Mouse (Mus musculus) lung, embryonic 14.5 days (tissue): Measurements from ENCODE around the gene Fmo1. TPM values are rescaled to one million over a fixed set of nuclear protein-coding genes. Genes with fewer than 3 reads are reported as not detected.

Experiments
- ATAC-seq: fragments of 200-750 bp; cut with Nextera tagmentation; 2 replicates; pipeline ENCODE4 v1.8.0; 2017; ENCODE audit warnings: mild to moderate bottlenecking, moderate TSS enrichment, moderate library complexity; ENCODE audit not compliant: insufficient read depth
- DNase-seq: peaks from one replicate; pipeline ENCODE4 v3.0.0-alpha.2; 2015
- H3K27ac ChIP-seq: fragments of 300-500 bp; sonication (generic); 2 replicates; pipeline ENCODE4 v1.5.1; 2014; ENCODE audit warnings: low read depth, mild to moderate bottlenecking, moderate library complexity
- H3K27me3 ChIP-seq: fragments of 300-500 bp; sonication (generic); 2 replicates; pipeline ENCODE4 v1.6.1; 2014; ENCODE audit warnings: low read length, control low read depth; ENCODE audit not compliant: insufficient read depth
- H3K36me3 ChIP-seq: fragments of 300-500 bp; sonication (generic); 2 replicates; pipeline ENCODE4 v1.6.1; 2014; ENCODE audit warnings: control low read depth; ENCODE audit not compliant: insufficient read depth
- H3K4me1 ChIP-seq: fragments of 300-500 bp; sonication (generic); 2 replicates; pipeline ENCODE4 v1.6.1; 2014; ENCODE audit warnings: antibody characterized with exemption, control low read depth; ENCODE audit not compliant: insufficient read depth
- H3K4me2 ChIP-seq: fragments of 300-500 bp; sonication (generic); 2 replicates; pipeline ENCODE4 v1.6.1; 2014; ENCODE audit warnings: mild to moderate bottlenecking
- H3K4me3 ChIP-seq: fragments of 300-500 bp; sonication (generic); 2 replicates; pipeline ENCODE4 v1.5.1; 2014; ENCODE audit warnings: low read depth, low read length
- H3K9ac ChIP-seq: fragments of 300-500 bp; sonication (generic); 2 replicates; pipeline ENCODE4 v1.6.1; 2014
- H3K9me3 ChIP-seq: fragments of 300-500 bp; sonication (generic); 2 replicates; pipeline ENCODE4 v1.6.1; 2016; ENCODE audit warnings: low read depth, low read length, control low read depth
- CTCF ChIP-seq: IDR thresholded peaks from 2 replicates; pipeline ENCODE4 v1.5.1; 2016; ENCODE audit warnings: antibody characterized with exemption, low read depth
- WGBS: fragments of 180-500 bp; shearing (Covaris S2); extraction: QIAGEN DNeasy Blood & Tissue Kit; methylation state at CpG from one replicate; pipeline ENCODE4 v1.1.7; 2014; 5-methylcytosine and 5-hydroxymethylcytosine counted together
- polyA plus RNA-seq: library from polyadenylated mRNA; unstranded; fragments of >200 nt; fragmentation: Nextera tagmentation; extraction: Ambion mirVana; gene quantifications from 2 replicates; pipeline ENCODE4 v1.2.1, GENCODE M21; 2014

Gene Fmo1
- polyA plus RNA-seq, 1 experiment from 2014 or later, result 3.4 TPM

DNA sequence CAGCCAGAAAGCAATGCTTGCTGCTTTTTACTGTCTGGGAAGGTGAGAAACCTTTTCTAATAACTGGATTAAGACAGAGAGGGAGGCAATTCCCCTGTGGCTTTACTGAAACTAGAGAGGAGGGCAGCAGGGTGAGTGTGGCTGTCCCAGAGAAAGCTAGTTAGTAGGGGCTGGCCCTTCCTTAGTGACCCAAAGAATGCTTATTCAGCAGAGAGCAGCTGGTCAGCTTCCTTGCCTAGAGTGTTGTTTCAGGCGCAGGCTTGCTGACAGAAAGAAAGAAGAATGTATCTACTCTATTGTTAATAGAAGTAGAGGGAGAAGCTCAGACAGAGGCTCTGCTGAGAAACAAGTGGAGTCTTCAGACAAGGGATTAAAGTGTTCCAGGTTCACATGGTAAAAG, 4.1 kb downstream of the Fmo1 start:
- 11% methylated on average over 1 of the region's 1 CpGs for WGBS
- H3K9ac ChIP-seq, result no peak overlapping the region; the same call in 1 of the 2 replicates
- no peak for TF ChIP-seq CTCF
- H3K36me3 ChIP-seq, result no peaks in the 10 kb centered on the region
- ATAC-seq (no peak), DNase-seq (no peak)
- no peaks in the 10 kb centered on the region for H3K4me1 ChIP-seq
- no peak overlapping the region for H3K4me2 ChIP-seq
- H3K27ac ChIP-seq, result no peak overlapping the region
- H3K9me3 ChIP-seq, result no peaks in the 10 kb centered on the region
- no peak overlapping the region for H3K4me3 ChIP-seq
- H3K27me3 ChIP-seq, result no peaks in the 10 kb centered on the region

DNA sequence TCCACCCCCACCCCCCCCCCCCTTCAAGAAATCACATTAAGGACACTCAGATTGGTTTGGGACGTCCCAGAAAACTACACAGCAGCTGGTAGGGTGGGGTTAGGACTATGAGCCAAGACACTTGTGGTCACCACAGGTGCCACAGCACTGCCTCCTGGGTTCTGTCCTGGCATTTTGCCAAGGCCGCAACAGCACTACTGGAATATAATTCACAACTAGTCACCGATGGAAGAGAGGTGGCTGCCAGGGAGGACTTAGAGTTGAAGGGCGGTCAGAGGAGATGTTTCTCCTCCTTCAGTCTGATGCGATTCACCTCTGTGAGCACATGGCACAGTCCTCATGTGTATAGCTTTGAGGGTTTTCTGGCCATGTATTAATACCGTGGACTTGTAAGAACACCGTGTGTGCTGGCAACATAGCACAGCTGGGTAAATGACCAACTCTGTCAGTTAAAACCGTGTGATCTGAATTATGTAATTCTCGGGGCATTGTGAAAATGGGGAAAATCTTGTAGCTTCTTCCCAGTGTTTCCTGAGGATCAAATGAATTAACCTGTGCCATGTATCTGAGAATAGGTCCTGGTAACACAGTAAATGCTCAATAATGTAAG, 6.3 kb downstream of the Fmo1 start:
- no peak overlapping the region for H3K4me3 ChIP-seq
- no peak overlapping the region for H3K27ac ChIP-seq
- ATAC-seq (peak; percentile 42; the same call in 1 of the 2 replicates), DNase-seq (peak; percentile 44)
- no peaks in the 10 kb centered on the region for H3K9me3 ChIP-seq
- no peaks in the 10 kb centered on the region for H3K4me1 ChIP-seq
- no peak overlapping the region for H3K4me2 ChIP-seq
- no peaks in the 10 kb centered on the region for H3K27me3 ChIP-seq
- H3K36me3 ChIP-seq, result no peaks in the 10 kb centered on the region
- no peak for TF ChIP-seq CTCF
- WGBS, result 58% methylated on average over 9 of the region's 9 CpGs
- no peak overlapping the region for H3K9ac ChIP-seq

DNA sequence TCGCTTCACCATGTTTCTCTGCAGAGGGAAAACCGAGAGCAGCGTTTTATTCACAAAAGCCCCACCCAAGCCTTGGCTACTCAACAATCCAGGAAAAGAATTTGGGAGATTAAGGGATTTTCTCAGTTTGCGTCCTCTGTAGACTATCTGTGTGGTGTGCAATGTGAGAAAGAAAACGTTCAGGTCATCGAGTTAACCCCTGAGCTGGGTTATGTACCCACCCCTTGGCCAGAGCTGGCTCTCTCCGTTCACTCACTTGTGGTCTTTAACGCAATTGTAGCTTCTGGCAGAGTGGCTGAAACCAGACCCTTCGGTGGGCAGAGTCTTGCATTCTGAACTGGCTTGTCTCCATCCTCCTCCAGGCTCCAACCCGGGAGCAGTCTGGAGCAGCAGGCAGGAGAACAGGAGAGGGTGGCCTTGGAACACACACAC, 6.8 kb downstream of the Fmo1 start:
- H3K4me2 ChIP-seq, result no peak overlapping the region
- no peaks in the 10 kb centered on the region for H3K36me3 ChIP-seq
- H3K9me3 ChIP-seq, result no peaks in the 10 kb centered on the region
- H3K4me1 ChIP-seq, result no peaks in the 10 kb centered on the region
- ATAC-seq, result peak; percentile 39; the same call in 1 of the 2 replicates
- 49% methylated on average over 10 of the region's 10 CpGs for WGBS
- H3K27me3 ChIP-seq, result no peaks in the 10 kb centered on the region
- DNase-seq, result peak; percentile 23
- H3K4me3 ChIP-seq, result no peak overlapping the region
- TF ChIP-seq CTCF, result no peak
- no peak overlapping the region for H3K9ac ChIP-seq
- H3K27ac ChIP-seq, result no peak overlapping the region

DNA sequence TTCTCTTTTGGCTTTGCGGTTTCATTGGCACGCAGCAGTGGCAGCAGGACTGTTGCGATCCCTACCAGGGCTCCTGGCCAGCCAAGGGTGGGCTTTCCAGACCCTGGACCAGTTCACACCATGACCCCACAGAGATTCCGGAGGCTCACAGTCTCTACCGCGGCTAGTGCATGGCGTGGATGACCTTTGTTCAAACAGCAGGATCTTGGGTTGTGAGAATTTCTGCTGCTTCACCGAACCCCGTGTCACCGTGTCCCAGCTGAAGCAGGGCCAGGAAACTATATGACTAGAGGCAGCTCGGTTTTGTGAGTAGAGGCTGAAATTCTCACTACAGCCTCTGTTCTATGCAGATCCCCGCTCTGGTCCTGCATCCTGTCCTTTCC, 7.7 kb downstream of the Fmo1 start:
- Histone ChIP-seq H3K9ac (no peak overlapping the region), H3K4me3 (no peak overlapping the region), H3K36me3 (no peaks in the 10 kb centered on the region), H3K4me1 (no peaks in the 10 kb centered on the region), H3K27ac (peak overlapping the region; percentile 3; the same call in 1 of the 2 replicates), H3K27me3 (no peaks in the 10 kb centered on the region), H3K4me2 (peak overlapping the region; percentile 16; the same call in 1 of the 2 replicates), H3K9me3 (no peaks in the 10 kb centered on the region)
- no peak for TF ChIP-seq CTCF
- 62% methylated on average over 12 of the region's 12 CpGs for WGBS
- ATAC-seq (no peak), DNase-seq (no peak)

DNA sequence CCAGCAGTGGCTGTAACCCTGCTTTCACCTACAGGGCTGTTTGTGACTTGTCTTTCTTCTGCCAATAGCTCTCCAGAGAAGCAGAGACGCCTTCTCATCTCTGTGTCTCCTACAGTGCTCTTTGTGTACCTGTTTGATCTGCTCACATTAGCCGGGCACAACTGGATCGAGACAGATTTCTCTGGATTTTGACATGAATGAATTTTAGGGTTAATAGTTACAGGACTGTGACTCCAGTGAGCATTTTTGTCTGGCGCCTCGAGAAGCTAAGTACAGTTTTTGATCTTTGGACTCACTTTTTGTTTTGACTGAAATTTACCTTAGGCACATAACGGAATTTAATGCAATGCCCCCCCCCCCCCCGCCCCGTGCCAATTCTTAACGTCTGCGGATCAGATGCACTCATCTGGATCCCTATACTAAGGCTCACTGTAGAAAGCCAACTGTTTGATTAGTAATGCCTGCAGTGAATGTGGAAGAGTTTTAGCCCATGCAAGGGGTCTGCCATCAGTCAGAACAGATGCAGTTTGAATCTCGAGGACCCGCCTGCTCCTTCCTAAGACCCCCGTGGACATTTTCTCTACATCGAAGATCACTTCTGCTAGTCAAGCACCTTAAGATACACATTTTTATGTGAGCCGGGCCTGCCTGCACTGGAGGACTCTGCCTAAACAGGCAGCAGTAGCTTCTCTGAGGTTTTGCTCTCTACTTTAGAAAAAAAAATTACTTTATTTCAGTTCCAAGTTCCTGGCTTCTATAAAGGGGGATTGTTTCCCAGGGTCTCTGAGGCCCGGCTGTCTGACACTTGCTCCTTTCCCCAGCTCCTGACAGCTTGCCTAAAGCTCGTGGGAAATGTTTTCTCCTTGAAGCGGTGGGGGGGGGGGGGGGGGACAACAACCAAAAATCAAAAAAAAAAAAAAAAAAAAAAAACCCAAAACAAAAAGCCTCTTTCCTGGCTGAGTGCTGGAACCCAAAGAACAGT, 8.4 kb downstream of the Fmo1 start:
- 54% methylated on average over 18 of the region's 18 CpGs for WGBS
- ATAC-seq, result no peak
- no peak overlapping the region for H3K27ac ChIP-seq
- no peaks in the 10 kb centered on the region for H3K36me3 ChIP-seq
- DNase-seq, result no peak
- no peak overlapping the region for H3K4me3 ChIP-seq
- no peaks in the 10 kb centered on the region for H3K4me1 ChIP-seq
- no peaks in the 10 kb centered on the region for H3K27me3 ChIP-seq
- H3K4me2 ChIP-seq, result peak overlapping the region; percentile 16; the same call in 1 of the 2 replicates
- no peak overlapping the region for H3K9ac ChIP-seq
- no peaks in the 10 kb centered on the region for H3K9me3 ChIP-seq
- no peak for TF ChIP-seq CTCF

DNA sequence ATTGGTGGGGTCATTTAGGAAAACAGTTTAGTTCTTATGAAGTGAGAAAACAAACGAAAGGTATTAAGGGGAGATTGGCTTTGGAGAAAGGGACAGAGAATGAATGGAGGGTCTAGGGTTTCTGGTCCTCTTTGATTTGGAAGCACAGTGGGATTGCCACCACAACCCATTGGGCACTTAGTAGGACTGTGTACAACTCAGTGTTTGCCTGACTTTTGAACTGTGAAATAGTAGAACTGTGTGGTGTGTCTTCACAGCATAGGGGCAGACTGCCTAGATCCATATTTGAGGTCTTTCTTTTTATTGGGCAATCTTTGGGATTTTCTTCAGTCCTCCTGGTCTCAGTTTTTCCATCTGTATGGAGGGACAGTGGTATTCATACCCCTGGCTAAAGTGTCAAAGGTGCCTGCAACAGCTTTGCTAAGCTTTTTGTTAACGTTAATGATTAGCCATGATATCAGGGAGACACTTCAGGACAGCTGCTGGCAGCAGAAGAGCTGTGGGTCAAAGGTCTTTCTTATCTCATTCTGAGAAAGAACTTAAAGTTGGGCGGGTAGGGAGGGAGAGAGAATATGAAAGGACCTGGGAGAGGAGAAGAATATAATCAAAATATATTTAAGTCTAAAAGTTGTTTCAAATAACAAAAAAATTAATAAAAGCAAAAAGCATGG, 12.5 kb downstream of the Fmo1 start:
- Histone ChIP-seq H3K4me3 (no peak overlapping the region), H3K27me3 (no peaks in the 10 kb centered on the region), H3K36me3 (no peaks in the 10 kb centered on the region), H3K27ac (no peak overlapping the region), H3K4me1 (no peaks in the 10 kb centered on the region), H3K4me2 (no peak overlapping the region), H3K9ac (no peak overlapping the region), H3K9me3 (no peaks in the 10 kb centered on the region)
- DNase-seq (no peak), ATAC-seq (no peak)
- WGBS, result 28% methylated on average over 3 of the region's 3 CpGs
- no peak for TF ChIP-seq CTCF

DNA sequence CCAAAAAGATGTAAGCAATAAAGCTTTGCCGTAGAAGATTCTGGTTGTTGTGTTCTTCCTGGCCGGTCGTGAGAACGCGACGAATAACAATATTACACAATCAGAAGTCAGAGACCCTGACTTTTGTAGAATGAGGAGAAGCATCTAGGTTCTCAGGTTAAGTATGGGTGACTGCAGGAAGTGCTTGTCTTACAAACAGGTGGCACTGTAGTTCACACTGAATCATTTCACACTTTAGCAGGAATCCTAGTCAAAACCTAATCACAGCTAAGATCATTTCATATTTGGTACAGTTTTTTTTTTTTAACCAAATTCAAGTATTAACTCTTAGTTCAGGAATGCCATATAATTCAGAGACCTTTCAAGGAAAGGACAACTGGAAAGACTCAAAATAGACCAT, 18.9 kb downstream of the Fmo1 start:
- WGBS, result 95% methylated on average over 6 of the region's 6 CpGs
- H3K36me3 ChIP-seq, result no peaks in the 10 kb centered on the region
- H3K9me3 ChIP-seq, result no peaks in the 10 kb centered on the region
- H3K9ac ChIP-seq, result no peak overlapping the region
- no peaks in the 10 kb centered on the region for H3K4me1 ChIP-seq
- no peak overlapping the region for H3K4me3 ChIP-seq
- H3K27ac ChIP-seq, result no peak overlapping the region
- no peaks in the 10 kb centered on the region for H3K27me3 ChIP-seq
- DNase-seq (no peak), ATAC-seq (no peak)
- H3K4me2 ChIP-seq, result no peak overlapping the region
- no peak for TF ChIP-seq CTCF
